Mouse (Mus musculus) frontal cortex, adult 2 months (tissue): ENCODE results near the gene Mtmr11. TPM values are rescaled to one million over a fixed set of nuclear protein-coding genes. Genes with fewer than 3 reads are reported as not detected.

Experiments
- DNase-seq, 2 experiments: peaks; one replicate each; pipeline ENCODE4 v3.0.0; 2022; ENCODE audit warnings: low spot score in 1 of 2; ENCODE audit errors: extremely low spot score in 1 of 2
- polyA plus RNA-seq: library from polyadenylated mRNA; depleted of rRNA; stranded (reverse); fragments of >200 nt; gene quantifications from 2 replicates; pipeline ENCODE4 v1.2.3, GENCODE M21; 2012; rRNA removed

The Mtmr11 gene
- 21.3 and 25.7 TPM in 2 replicates for polyA plus RNA-seq

DNA sequence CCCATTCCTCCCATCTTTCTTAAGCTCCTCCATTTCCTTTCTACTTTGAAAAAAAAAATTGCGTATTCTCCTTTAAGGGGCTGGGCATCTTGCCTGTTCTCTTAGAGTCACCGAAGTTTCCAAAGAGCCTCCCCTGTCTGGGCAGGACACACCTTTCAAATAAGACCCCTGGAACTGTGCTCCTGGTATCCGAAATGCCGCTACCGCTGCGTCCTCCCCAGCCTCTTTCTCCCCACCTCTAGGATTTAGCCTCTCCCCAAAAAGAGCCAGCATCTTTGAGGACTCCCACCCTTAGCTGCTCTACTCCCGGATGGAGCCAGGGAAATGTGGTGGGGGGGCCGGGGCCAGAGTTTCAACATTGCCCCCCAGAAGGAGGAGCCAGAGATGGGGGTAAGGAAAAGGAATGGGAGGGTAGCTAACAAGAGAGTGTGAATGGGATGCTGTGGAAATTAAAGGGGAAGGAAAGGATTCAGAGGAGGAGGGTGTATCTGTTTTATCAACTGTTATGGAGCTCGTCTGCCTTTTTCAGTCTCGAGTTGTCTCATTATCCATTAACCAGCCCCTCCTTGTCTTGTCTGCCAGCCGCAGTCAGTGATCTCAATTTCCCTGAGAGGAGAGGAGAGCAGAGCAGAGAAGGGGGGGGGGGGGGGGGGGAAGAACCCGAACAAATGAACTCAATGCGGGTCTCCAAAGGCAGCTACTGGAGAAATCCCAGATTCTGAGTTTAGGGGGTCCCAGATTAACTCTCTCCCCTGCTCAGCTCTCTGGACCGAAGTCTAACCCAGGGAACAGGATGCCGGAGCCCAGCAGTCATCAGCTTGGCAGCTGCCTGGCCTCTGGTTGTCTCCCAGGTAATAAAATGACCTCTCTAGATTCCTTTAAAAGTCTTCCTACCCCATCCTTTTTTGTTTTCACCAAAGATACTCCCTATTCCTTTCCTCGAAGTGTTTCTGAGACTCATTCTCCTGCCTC lies at the start of gene Mtmr11:
TSS of gene Mtmr11 (plus strand) at position 136 of the 972 bp plus-strand sequence.
- DNase-seq = no peak

GRCm38 (mm10) chr3:96113251-96113650 lies 48.6 kb upstream of the Mtmr11 start:
- DNase-seq = no peak

DNA sequence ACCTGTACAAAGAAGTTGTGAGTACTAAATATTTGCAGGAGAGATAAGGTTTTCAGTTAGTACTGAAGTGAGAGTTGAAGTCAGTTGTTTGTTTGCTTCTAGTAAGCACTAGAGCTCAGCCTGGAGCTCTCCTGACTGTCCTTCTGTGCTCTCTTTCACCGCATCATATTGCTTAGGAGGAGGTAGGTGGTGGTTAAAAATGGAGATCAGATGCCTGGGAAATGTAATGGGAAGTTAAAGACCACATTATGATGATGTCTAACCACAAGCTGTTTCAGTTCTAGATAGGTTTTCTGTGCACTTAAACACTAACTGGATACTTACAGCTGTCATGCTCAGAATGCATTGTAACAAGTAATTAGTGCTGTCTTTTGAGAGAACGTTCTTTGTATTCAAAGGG lies 43.7 kb upstream of the Mtmr11 start:
- DNase-seq = peak in 1 of 2 experiments; percentile 42

- no peak for DNase-seq
Measured at GRCm38 (mm10) chr3:96118702-96119101, 43.1 kb upstream of the Mtmr11 start.

DNA sequence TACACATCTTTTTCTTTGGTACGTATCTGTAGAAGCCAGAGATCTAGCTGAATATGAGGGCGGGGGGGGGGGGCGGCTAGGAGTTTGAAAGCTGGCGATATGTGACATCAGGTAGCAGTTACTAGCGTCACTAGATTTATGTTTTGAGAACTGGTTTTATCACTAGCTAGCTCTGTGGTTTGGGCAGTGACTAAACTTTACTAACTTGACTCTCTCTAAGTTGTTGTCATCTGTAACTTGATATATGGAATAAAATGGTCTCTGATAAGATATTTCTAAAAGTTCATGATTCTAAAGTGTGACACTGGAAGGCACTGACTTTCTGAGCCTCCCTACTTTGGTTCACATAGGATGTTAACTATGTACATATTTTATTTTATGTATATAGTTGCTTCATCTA lies 37.6 kb upstream of the Mtmr11 start:
- no peak for DNase-seq

DNA sequence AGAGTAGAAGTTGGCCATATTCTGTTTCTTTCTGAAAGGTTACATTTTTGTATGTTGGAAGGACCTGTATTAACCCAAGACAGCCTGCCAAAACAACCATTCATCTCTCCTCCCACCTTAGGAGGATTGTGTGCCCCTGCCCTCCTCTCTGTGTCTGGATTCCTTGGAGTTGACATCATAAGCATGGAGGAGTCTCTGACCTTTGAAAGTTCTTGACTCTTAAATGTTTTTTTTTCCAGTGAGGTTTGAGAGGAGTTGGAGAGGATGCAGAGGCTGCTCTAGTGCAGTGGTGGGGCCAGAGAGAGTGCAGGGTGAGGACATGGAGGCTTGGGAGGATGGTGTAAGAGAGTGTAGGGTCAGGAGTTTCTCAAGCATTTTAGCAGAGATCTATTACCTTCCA lies 33.7 kb upstream of the Mtmr11 start:
- DNase-seq = no peak

- DNase-seq = no peak
Measured at GRCm38 (mm10) chr3:96132478-96132877, 29.3 kb upstream of the Mtmr11 start.

GRCm38 (mm10) chr3:96133327-96133905 lies 28.4 kb upstream of the Mtmr11 start:
- no peak for DNase-seq

DNA sequence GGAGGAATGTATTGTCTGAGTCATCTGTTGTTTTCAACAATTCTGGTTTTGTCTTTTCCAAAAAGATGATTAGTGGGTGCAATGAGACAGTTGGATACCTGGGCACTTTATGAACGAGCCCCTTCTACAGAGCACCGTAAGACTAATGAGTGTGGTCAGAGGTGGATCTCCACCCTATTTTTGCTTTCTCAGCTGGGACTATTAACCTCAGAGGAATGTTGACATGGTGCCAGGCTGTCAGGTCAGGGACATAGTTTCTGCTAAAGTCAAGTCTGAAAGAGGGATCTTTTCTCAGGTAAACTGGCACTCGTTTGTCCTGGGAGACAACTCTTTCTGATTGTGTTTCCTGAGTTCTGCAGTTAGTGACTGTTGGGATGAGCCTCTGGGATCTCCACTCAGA lies 26.8 kb upstream of the Mtmr11 start:
- DNase-seq = no peak

DNA sequence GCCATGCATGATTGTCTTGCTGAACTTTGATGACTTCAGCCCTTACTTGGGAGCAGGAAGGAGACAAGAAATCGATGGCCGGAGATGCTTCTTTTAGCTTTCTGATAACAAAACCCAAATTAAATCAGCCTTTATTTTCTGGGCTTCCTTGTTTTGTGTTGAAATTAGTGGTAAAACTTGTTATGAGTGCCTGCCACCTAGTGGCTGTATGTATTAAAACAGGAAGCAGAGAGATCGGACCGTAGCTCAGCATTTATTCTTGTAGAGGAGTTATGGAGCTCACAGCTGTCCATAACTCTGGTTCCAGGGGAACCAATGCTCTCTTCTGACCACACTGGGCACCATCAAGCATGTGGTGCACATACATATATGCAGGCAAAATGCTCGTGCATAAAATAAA lies 13.9 kb upstream of the Mtmr11 start:
- DNase-seq = peak; percentile 47 to 87

DNA sequence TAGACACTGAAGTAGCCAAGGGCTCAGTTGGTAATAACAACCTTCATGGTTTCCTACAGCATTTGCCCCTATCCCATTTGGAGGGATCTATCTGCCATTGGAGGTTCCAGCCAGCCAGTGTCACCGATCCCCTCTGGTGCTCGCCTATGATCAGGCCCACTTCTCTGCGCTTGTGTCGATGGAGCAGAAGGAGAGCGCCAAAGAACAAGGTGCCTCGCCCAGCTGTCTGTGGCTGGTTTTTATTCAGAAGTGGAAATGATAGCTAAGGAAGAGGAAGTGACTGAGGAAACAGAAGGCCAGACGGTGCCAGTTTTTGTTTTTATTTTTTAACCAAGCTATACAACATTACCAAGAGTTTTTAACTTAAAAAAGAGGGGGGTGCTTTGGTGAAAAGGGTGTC lies 10.0 kb upstream of the Mtmr11 start:
- DNase-seq = no peak

DNA sequence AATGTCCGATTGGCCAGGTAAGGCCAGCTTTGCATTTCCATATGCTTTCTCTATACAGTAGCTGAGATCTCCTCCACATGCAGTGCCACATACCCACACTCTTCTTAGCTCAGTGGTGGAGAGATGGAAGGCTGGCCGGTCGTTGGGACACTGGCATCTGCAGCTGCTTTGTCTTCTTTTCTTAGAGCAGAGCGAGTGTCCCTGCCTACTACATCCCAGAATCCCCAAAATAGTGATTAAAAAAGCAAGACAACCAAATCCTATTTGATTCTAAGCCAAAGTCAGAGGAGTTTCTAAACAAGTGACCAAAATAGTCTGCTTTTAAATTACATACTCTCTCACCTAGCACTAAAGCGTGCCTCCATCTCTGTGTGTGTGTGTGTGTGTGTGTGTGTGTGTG lies 9.2 kb upstream of the Mtmr11 start:
- peak in 1 of 2 experiments; percentile 42 for DNase-seq

DNA sequence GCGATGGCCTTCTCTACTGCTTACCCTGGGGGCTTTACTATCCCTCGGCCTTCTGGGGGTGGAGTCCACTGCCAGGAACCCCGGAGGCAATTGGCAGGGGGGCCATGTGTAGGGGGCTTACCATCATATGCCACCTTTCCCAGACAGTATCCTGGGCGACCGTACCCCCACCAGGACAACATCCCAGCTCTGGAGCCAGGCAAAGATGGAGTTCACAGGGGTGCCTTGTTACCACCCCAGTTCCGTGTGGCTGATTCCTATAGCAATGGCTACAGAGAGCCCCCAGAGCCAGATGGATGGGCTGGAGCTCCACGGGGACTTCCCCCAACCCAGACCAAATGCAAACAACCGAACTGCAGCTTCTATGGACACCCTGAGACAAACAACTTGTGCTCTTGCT lies 6.3 kb upstream of the Mtmr11 start:
- DNase-seq = no peak

GRCm38 (mm10) chr3:96159820-96160219 lies 2.0 kb upstream of the Mtmr11 start:
- DNase-seq = no peak

GRCm38 (mm10) chr3:96160222-96160802 lies 1.5 kb upstream of the Mtmr11 start:
- DNase-seq = peak in 1 of 2 experiments; percentile 76

- peak in 1 of 2 experiments; percentile 77 for DNase-seq
Measured at GRCm38 (mm10) chr3:96160803-96161516, 844 bp upstream of the Mtmr11 start.

DNA sequence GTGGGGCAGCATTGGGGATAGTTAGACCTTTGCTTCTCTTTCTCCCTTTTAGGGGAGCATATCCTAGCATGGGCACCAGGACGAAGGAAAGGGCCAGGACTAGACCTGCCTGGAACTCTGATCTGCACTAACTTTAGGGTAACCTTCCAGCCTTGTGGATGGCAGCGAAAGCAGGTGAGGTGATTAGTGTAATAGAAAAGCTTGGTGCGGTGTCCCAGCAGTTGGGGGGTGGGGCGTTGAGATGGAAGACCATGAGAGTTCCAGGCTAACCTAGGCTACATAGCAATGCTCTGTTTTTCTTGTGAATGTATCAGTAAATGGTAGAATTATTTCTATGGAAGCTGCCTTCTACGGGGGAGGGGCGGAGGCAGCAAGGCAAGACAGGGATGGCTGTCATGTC lies 1.2 kb downstream of the Mtmr11 start:
- DNase-seq = no peak

DNA sequence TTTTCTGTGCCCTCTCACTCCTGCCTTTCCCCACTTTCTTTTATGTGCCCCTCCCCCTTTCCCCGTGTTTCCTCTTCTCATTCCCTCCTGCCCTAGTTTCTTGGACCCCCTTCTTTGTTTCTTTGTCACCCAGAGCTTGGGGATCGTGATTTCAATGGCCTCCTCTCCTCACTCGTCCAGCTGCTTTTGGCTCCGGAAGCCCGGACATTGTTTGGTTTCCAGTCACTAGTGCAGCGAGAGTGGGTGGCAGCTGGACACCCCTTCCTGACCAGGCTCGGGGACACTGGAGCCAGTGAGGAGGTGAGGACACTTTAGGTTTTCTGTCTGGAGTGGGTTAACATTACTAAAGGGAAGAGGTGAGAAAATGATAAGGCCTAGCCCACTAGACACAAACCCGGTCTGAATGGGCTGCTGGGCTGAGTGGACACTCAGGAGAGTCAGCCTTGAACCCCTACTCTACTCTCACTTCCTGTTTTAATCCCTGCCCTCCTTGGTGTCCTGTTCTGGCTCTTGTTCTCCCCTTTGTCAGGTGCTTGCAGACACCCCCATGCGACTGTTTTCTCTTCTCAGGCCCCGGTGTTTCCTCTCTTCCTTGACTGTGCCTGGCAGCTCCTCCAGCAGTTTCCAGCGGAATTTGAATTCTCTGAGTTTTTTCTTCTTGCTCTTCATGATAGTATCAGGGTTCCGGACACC lies 6.8 kb downstream of the Mtmr11 start:
- no peak for DNase-seq

GRCm38 (mm10) chr3:96170276-96170675 lies 8.5 kb downstream of the Mtmr11 start:
- no peak for DNase-seq

DNA sequence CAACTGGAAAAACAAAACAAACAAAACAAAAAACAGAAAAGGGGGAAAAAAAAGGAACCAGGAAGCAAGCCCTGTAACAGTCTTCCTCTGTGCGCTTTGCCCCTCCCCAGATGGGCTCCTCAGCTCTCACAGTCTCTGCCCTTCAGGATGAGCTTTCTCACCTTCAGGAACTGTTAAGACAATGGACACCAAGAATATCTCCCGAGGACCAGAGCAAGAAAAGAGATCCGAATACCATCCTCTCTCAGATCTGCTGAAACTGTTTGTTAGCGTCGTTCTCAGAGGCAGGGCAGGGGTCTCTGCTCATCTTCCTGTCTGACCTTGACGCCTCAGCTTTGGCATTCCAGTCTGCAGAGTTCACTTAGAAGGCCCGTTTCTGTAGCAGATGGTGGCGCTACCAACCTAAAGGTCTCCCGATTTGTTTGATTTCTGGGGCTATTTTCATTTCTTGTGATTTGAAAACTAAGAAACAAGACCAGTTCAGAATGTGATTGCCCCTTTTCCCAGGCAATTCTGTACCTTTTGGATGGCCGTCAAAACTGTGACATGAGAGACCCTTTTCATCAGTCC lies 9.3 kb downstream of the Mtmr11 start:
- DNase-seq = no peak
